Mouse (Mus musculus) hindbrain, embryonic 11.5 days (tissue): Measurements from ENCODE around the gene Stac3. TPM values are rescaled to one million over a fixed set of nuclear protein-coding genes. Genes with fewer than 3 reads are reported as not detected.
A peak's percentile ranks its signal among the peaks of the same experiment; 100 is the strongest.

ENCODE experiments used
- ATAC-seq: fragments of 200-750 bp; cut with Nextera tagmentation; 2 replicates; pipeline ENCODE4 v1.8.0; 2017; ENCODE audit warnings: mild to moderate bottlenecking, moderate TSS enrichment, moderate library complexity; ENCODE audit not compliant: low FRiP score
- DNase-seq: peaks from one replicate; pipeline ENCODE4 v3.0.0-alpha.2; 2015; ENCODE audit warnings: low spot score
- H3K27ac ChIP-seq: fragments of 300-500 bp; sonication (generic); 2 replicates; pipeline ENCODE4 v1.5.1; 2014; ENCODE audit warnings: mild to moderate bottlenecking, low read depth, low read length
- H3K27me3 ChIP-seq: fragments of 300-500 bp; sonication (generic); 2 replicates; pipeline ENCODE4 v1.6.1; 2014; ENCODE audit warnings: mild to moderate bottlenecking, low read length, moderate library complexity, mixed read lengths; ENCODE audit not compliant: control insufficient read depth, insufficient read depth
- H3K36me3 ChIP-seq: fragments of 300-500 bp; sonication (generic); 2 replicates; pipeline ENCODE4 v1.6.1; 2014; ENCODE audit warnings: mild to moderate bottlenecking, low read length, moderate library complexity, mixed read lengths; ENCODE audit not compliant: control insufficient read depth, insufficient read depth
- H3K4me1 ChIP-seq: fragments of 300-500 bp; sonication (generic); replicated peaks from 2 replicates; pipeline ENCODE4 v1.6.1; 2014; ENCODE audit warnings: low read length, mixed read lengths; ENCODE audit not compliant: control insufficient read depth, insufficient read depth
- H3K4me2 ChIP-seq: fragments of 300-500 bp; sonication (generic); replicated peaks from 2 replicates; pipeline ENCODE4 v1.6.1; 2014; ENCODE audit warnings: mild to moderate bottlenecking, low read depth, low read length
- H3K4me3 ChIP-seq: fragments of 300-500 bp; sonication (generic); 2 replicates; pipeline ENCODE4 v1.5.1; 2014; ENCODE audit warnings: low read depth, low read length
- H3K9ac ChIP-seq: fragments of 300-500 bp; sonication (generic); 2 replicates; pipeline ENCODE4 v1.6.1; 2014; ENCODE audit warnings: low read depth, low read length
- H3K9me3 ChIP-seq: fragments of 300-500 bp; sonication (generic); 2 replicates; pipeline ENCODE4 v1.6.1; 2016; ENCODE audit warnings: low read length; ENCODE audit not compliant: control insufficient read depth
- WGBS: fragments of 180-500 bp; shearing (Covaris S2); extraction: QIAGEN DNeasy Blood & Tissue Kit; methylation state at CpG from one replicate; pipeline ENCODE4 v1.1.7; 2014; 5-methylcytosine and 5-hydroxymethylcytosine counted together
- polyA plus RNA-seq: library from polyadenylated mRNA; unstranded; fragments of >200 nt; fragmentation: Nextera tagmentation; extraction: Ambion mirVana; gene quantifications from 2 replicates; pipeline ENCODE4 v1.2.1, GENCODE M21; 2014

Gene Stac3
- polyA plus RNA-seq, 1 experiment from 2014 or later, result 0.36 TPM

GRCm38 (mm10) chr10:127479131-127479530, 22.4 kb upstream of the Stac3 start:
- Histone ChIP-seq H3K27ac (no peak overlapping the region), H3K36me3 (no peaks in the 10 kb centered on the region), H3K9ac (no peak overlapping the region), H3K9me3 (no peaks in the 10 kb centered on the region), H3K27me3 (no peaks in the 10 kb centered on the region), H3K4me2 (no peak overlapping the region), H3K4me3 (no peak overlapping the region), H3K4me1 (no peaks in the 10 kb centered on the region)
- ATAC-seq (no peak), DNase-seq (peak; percentile 45)
- 94% methylated on average over 4 of the region's 4 CpGs for WGBS

GRCm38 (mm10) chr10:127480833-127481813, 20.4 kb upstream of the Stac3 start:
- no peaks in the 10 kb centered on the region for H3K36me3 ChIP-seq

GRCm38 (mm10) chr10:127485235-127485634, 16.3 kb upstream of the Stac3 start:
- ATAC-seq (no peak), DNase-seq (no peak)
- Histone ChIP-seq H3K36me3 (no peaks in the 10 kb centered on the region), H3K27me3 (no peaks in the 10 kb centered on the region), H3K9me3 (no peaks in the 10 kb centered on the region), H3K4me2 (no peak overlapping the region), H3K27ac (no peak overlapping the region), H3K4me3 (no peak overlapping the region), H3K9ac (no peak overlapping the region), H3K4me1 (no peaks in the 10 kb centered on the region)
- 90% methylated on average over 10 of the region's 10 CpGs for WGBS

More at GRCm38 (mm10) chr10:127480833-127481813, 20.4 kb upstream of the Stac3 start:
- Histone ChIP-seq H3K4me2 (no peak overlapping the region), H3K4me3 (no peak overlapping the region), H3K27me3 (no peaks in the 10 kb centered on the region), H3K4me1 (no peaks in the 10 kb centered on the region), H3K9me3 (no peaks in the 10 kb centered on the region), H3K27ac (no peak overlapping the region), H3K9ac (no peak overlapping the region)
- DNase-seq (no peak), ATAC-seq (no peak)
- WGBS, result 91% methylated on average over 19 of the region's 19 CpGs

- no peak overlapping the region for H3K27ac ChIP-seq
- no peak for ATAC-seq
- H3K36me3 ChIP-seq, result peaks cover 5% of the 10 kb centered on the region
Observed at GRCm38 (mm10) chr10:127488856-127489255, 12.6 kb upstream of the Stac3 start.

DNA sequence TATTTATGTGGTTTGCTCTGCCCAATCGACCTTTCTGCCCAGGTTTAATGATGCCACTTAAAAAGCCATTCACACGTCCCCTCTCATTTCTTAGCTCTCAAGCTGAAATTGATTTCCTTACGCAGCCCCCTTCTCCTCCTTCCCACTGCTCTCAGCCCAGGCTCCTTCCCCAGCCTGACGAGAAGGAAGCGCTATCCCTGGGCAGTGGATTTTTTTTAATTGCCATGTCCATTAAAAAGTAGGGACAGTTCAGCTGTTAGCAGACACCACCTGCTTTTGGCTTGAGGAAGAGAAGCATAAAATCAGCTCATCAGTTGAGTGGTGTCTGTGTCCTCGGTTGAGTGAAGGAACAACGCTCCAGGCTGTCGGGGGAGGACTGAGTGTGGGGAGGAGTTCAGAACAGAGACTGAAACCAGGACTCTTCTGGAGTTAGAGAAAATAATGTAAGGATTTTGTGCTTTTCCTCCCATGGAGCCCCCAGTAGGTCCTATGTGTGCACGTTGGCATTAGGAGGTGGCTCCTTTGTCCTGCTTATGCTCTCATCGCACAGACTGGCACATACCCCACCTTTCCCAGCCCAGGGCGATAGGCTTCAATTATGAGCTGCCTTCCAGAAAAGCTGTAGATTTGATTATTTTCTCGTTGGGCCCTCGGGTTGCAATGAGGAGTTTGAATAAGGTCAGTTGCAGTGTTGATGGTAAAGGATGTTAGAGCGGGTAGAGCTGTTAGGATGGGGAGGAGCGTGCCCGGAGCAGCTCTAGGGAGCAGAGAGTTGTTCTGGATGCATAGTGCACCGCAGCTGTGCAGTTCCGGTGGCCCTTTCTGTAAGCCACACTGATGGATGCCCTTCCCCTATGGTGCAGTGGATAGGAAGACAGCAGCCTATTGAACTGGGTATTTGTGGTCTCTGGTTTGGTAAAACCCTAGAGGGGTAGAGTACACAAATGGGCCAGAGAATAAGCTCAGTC, 11.0 kb upstream of the Stac3 start:
- ATAC-seq (no peak), DNase-seq (no peak)
- H3K9ac ChIP-seq, result no peak overlapping the region
- no peak overlapping the region for H3K4me3 ChIP-seq
- H3K36me3 ChIP-seq, result peaks cover 11% of the 10 kb centered on the region
- no peaks in the 10 kb centered on the region for H3K4me1 ChIP-seq
- H3K4me2 ChIP-seq, result no peak overlapping the region
- no peaks in the 10 kb centered on the region for H3K27me3 ChIP-seq
- 0 out of 2 replicates have a peak overlapping the region, but pooled peaks have one; percentile 17 for H3K27ac ChIP-seq
- no peaks in the 10 kb centered on the region for H3K9me3 ChIP-seq
- WGBS, result 81% methylated on average over 18 of the region's 18 CpGs

More at GRCm38 (mm10) chr10:127488856-127489255, 12.6 kb upstream of the Stac3 start:
- Histone ChIP-seq H3K27me3 (no peaks in the 10 kb centered on the region), H3K4me2 (no peak overlapping the region), H3K4me3 (no peak overlapping the region), H3K4me1 (no peaks in the 10 kb centered on the region), H3K9ac (no peak overlapping the region), H3K9me3 (no peaks in the 10 kb centered on the region)
- WGBS, result 88% methylated on average over 7 of the region's 7 CpGs
- no peak for DNase-seq

GRCm38 (mm10) chr10:127491128-127491512, 10.4 kb upstream of the Stac3 start:
- Histone ChIP-seq H3K4me3 (no peak overlapping the region), H3K9ac (no peak overlapping the region), H3K27ac (0 out of 2 replicates have a peak overlapping the region, but pooled peaks have one; percentile 17), H3K9me3 (no peaks in the 10 kb centered on the region), H3K27me3 (no peaks in the 10 kb centered on the region), H3K4me1 (no peaks in the 10 kb centered on the region), H3K36me3 (peaks cover 11% of the 10 kb centered on the region), H3K4me2 (no peak overlapping the region)
- DNase-seq (no peak), ATAC-seq (no peak)
- WGBS, result 57% methylated on average over 8 of the region's 8 CpGs

GRCm38 (mm10) chr10:127492118-127492517, 9.4 kb upstream of the Stac3 start:
- no peak overlapping the region for H3K4me2 ChIP-seq
- no peaks in the 10 kb centered on the region for H3K9me3 ChIP-seq
- H3K27ac ChIP-seq, result no peak overlapping the region
- no peaks in the 10 kb centered on the region for H3K4me1 ChIP-seq
- 85% methylated on average over 3 of the region's 3 CpGs for WGBS
- H3K36me3 ChIP-seq, result peaks cover 11% of the 10 kb centered on the region
- no peaks in the 10 kb centered on the region for H3K27me3 ChIP-seq
- ATAC-seq (no peak), DNase-seq (no peak)
- no peak overlapping the region for H3K9ac ChIP-seq
- H3K4me3 ChIP-seq, result no peak overlapping the region

DNA sequence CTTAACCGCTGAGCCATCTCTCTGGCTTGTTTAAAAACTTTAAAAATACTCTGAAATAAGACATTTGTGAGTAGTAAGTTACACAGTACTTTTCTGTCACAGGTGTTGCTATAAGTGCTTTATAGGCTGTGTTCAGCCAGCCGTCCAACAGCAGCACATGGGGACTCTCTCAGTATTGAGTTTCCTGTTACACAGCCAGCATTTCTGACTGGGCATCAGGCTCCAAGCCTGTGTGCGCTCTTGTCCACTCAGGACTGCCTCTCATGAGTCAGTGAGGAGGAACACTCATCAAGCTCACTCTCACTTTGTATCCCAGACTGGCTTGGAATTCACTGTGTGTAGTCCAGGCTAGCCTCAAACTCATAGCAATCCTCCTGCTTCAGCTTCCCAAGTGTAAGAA, 5.3 kb upstream of the Stac3 start:
- Histone ChIP-seq H3K27ac (no peak overlapping the region), H3K4me3 (no peak overlapping the region), H3K36me3 (peaks cover 11% of the 10 kb centered on the region), H3K27me3 (no peaks in the 10 kb centered on the region), H3K4me2 (no peak overlapping the region), H3K9me3 (no peaks in the 10 kb centered on the region), H3K9ac (no peak overlapping the region), H3K4me1 (no peaks in the 10 kb centered on the region)
- DNase-seq, result no peak
- no peak for ATAC-seq
- WGBS, result 93% methylated on average over 3 of the region's 3 CpGs
